In genomic region chr5:113772905-113773519, GRCm38 (mm10) we compare ENCODE assay signal across 8 mouse cellular contexts. TPM values are rescaled to one million over a fixed set of nuclear protein-coding genes. Genes with fewer than 3 reads are reported as not detected.
DNase-seq lines count a peak whose midpoint lies in the region; ATAC-seq and TF ChIP-seq lines count a peak whose summit lies in the region.
"Had no signal": no experiment of that assay in that cellular context is flagged by ENCODE, and none has a peak within 500 bp of the region (broad histone marks: within the 10 kb centered on the region; RNA-seq: fewer than 3 reads in every experiment).

No protein-coding gene starts in this region.

- no peak for DNase-seq in limb, embryonic 14.5 days (ENCODE audit: low spot score)
- DNase-seq in cerebellum, adult 18-20 months = no peak

- no peak for ATAC-seq in megakaryocyte, adult 5-6 weeks (ENCODE audit: poor library complexity, severe bottlenecking)
- peak; percentile 14; the same call in 1 of the 2 replicates for ATAC-seq in embryonic facial prominence, embryonic 15.5 days (ENCODE audit: insufficient number of reproducible peaks, low FRiP score, low TSS enrichment, low read depth)
- ATAC-seq in limb, embryonic 14.5 days (ENCODE audit: low FRiP score, low read depth) = no peak
- ATAC-seq in neural tube, embryonic 15.5 days (ENCODE audit: low FRiP score) = peak; percentile 49
- no peak for ATAC-seq in activated CD4-positive, CD25-positive, alpha-beta regulatory T cell, adult 4 months

- H3K4me3 ChIP-seq in megakaryocyte, embryonic 14.5 days (replicated peaks) = peak overlapping the region; percentile 99
- peak overlapping the region; percentile 98 for H3K4me3 ChIP-seq in embryonic facial prominence, embryonic 15.5 days (replicated peaks)
- H3K4me3 ChIP-seq in limb, embryonic 14.5 days (replicated peaks; ENCODE audit: low read length) = peak overlapping the region; percentile 99
- H3K4me3 ChIP-seq in neural tube, embryonic 15.5 days (replicated peaks) = peak overlapping the region; percentile 99

- WGBS in embryonic facial prominence, embryonic 15.5 days = 2% methylated on average over 38 of the region's 38 CpGs
- WGBS in limb, embryonic 14.5 days = under 1% methylated on average over 24 of the region's 38 CpGs
- 2% methylated on average over 30 of the region's 38 CpGs for WGBS in neural tube, embryonic 15.5 days

- H3K27me3 ChIP-seq in megakaryocyte, embryonic 14.5 days (replicated peaks) = no peaks in the 10 kb centered on the region
- H3K27me3 ChIP-seq in embryonic facial prominence, embryonic 15.5 days = no peaks in the 10 kb centered on the region
- no peaks in the 10 kb centered on the region for H3K27me3 ChIP-seq in limb, embryonic 14.5 days (ENCODE audit: control insufficient read depth, insufficient read depth, low read length)
- no peaks in the 10 kb centered on the region for H3K27me3 ChIP-seq in neural tube, embryonic 15.5 days (replicated peaks)

- H3K4me2 ChIP-seq in embryonic facial prominence, embryonic 15.5 days (replicated peaks) = peak overlapping the region; percentile 91
- H3K4me2 ChIP-seq in limb, embryonic 14.5 days (replicated peaks; ENCODE audit: low read depth, low read length, severe bottlenecking) = peak overlapping the region; percentile 91
- peak overlapping the region; percentile 92 for H3K4me2 ChIP-seq in neural tube, embryonic 15.5 days

- H3K36me3 ChIP-seq in megakaryocyte, embryonic 14.5 days (replicated peaks; ENCODE audit: low read length) = peaks cover 50% of the 10 kb centered on the region
- H3K36me3 ChIP-seq in embryonic facial prominence, embryonic 15.5 days = peaks cover 43% of the 10 kb centered on the region
- H3K36me3 ChIP-seq in limb, embryonic 14.5 days (ENCODE audit: control insufficient read depth, insufficient read depth, low read length) = peaks cover 44% of the 10 kb centered on the region
- H3K36me3 ChIP-seq in neural tube, embryonic 15.5 days = peaks cover 34% of the 10 kb centered on the region

- H3K9ac ChIP-seq in embryonic facial prominence, embryonic 15.5 days = peak overlapping the region; percentile 59
- peak overlapping the region; percentile 87 for H3K9ac ChIP-seq in limb, embryonic 14.5 days (ENCODE audit: low read depth, low read length, severe bottlenecking)
- peak overlapping the region; percentile 67 for H3K9ac ChIP-seq in neural tube, embryonic 15.5 days (replicated peaks)

- H3K4me1 ChIP-seq in megakaryocyte, embryonic 14.5 days = peaks cover 54% of the 10 kb centered on the region
- peaks cover 28% of the 10 kb centered on the region for H3K4me1 ChIP-seq in embryonic facial prominence, embryonic 15.5 days
- H3K4me1 ChIP-seq in limb, embryonic 14.5 days (ENCODE audit: control insufficient read depth, insufficient read depth, low read length) = peaks cover 19% of the 10 kb centered on the region
- H3K4me1 ChIP-seq in neural tube, embryonic 15.5 days = peaks cover 36% of the 10 kb centered on the region

- H3K9me3 ChIP-seq in megakaryocyte, embryonic 14.5 days = no peaks in the 10 kb centered on the region
- no peaks in the 10 kb centered on the region for H3K9me3 ChIP-seq in embryonic facial prominence, embryonic 15.5 days (replicated peaks)
- H3K9me3 ChIP-seq in limb, embryonic 14.5 days (ENCODE audit: control insufficient read depth, low read length) = no peaks in the 10 kb centered on the region
- H3K9me3 ChIP-seq in neural tube, embryonic 15.5 days (replicated peaks) = no peaks in the 10 kb centered on the region

- TF ChIP-seq POLR2A in limb, embryonic 14.5 days (IDR thresholded peaks at IDR 0.05; ENCODE audit: borderline replicate concordance, extremely low read depth, insufficient read depth, insufficient read length) = no peak

- no peak overlapping the region; the same call in 1 of the 2 replicates for H3K27ac ChIP-seq in embryonic facial prominence, embryonic 15.5 days (replicated peaks)
- H3K27ac ChIP-seq in limb, embryonic 14.5 days (replicated peaks; ENCODE audit: low read depth, low read length) = peak overlapping the region; percentile 33; the same call in 1 of the 2 replicates
- H3K27ac ChIP-seq in neural tube, embryonic 15.5 days (replicated peaks) = peak overlapping the region; percentile 100

RNA-seq across cellular contexts. Expression of gene Iscu, which starts 0.5 kb away (rescaled TPM):
- 39.7 and 56.2 TPM in 2 replicates for polyA plus RNA-seq in megakaryocyte, embryonic 14.5 days (2012; ENCODE audit: insufficient read depth, low replicate concordance)
- total RNA-seq in megakaryocyte, adult 5-6 weeks (2015) = 107 and 114 TPM in 2 replicates
- 80.8 and 95.5 TPM in 2 replicates for total RNA-seq in megakaryocyte, adult 5-6 weeks (2017)
- polyA plus RNA-seq in embryonic facial prominence, embryonic 15.5 days (2015; fragmentation: Nextera tagmentation; extraction: Ambion mirVana) = 102 and 106 TPM in 2 replicates
- 80.8 and 85.4 TPM in 2 replicates for polyA plus RNA-seq in limb, embryonic 14.5 days (2012; rRNA removed)
- polyA plus RNA-seq in limb, embryonic 14.5 days (2014; fragmentation: Nextera tagmentation; extraction: Ambion mirVana) = 102 and 106 TPM in 2 replicates
- polyA plus RNA-seq in neural tube, embryonic 15.5 days (2015; fragmentation: Nextera tagmentation; extraction: Ambion mirVana) = 88.6 and 90.9 TPM in 2 replicates
- 10 to 100 TPM; 23.8 to 24.5 TPM for polyA plus RNA-seq in activated CD4-positive, CD25-positive, alpha-beta regulatory T cell, adult 4 months (2017; shearing (Covaris generic))

RNA-seq across cellular contexts. Expression of gene Sart3, which starts 0.7 kb away (rescaled TPM):
- 9.0 and 14.3 TPM in 2 replicates for polyA plus RNA-seq in megakaryocyte, embryonic 14.5 days (2012; ENCODE audit: insufficient read depth, low replicate concordance)
- total RNA-seq in megakaryocyte, adult 5-6 weeks (2015) = 9.9 and 11.9 TPM in 2 replicates
- 26.1 and 28.3 TPM in 2 replicates for total RNA-seq in megakaryocyte, adult 5-6 weeks (2017)
- 47.9 and 48.0 TPM in 2 replicates for polyA plus RNA-seq in embryonic facial prominence, embryonic 15.5 days (2015; fragmentation: Nextera tagmentation; extraction: Ambion mirVana)
- 56.8 and 57.3 TPM in 2 replicates for polyA plus RNA-seq in limb, embryonic 14.5 days (2012; rRNA removed)
- polyA plus RNA-seq in limb, embryonic 14.5 days (2014; fragmentation: Nextera tagmentation; extraction: Ambion mirVana) = 41.7 and 45.8 TPM in 2 replicates
- polyA plus RNA-seq in neural tube, embryonic 15.5 days (2015; fragmentation: Nextera tagmentation; extraction: Ambion mirVana) = 40.7 and 42.3 TPM in 2 replicates
- 10 to 100 TPM in 1 of 2 experiments, 1 to 10 TPM in 1; 8.0 to 18.9 TPM for polyA plus RNA-seq in activated CD4-positive, CD25-positive, alpha-beta regulatory T cell, adult 4 months (2017; shearing (Covaris generic))

RNA-seq across cellular contexts. Expression of gene Tmem119, which starts 27.3 kb away (rescaled TPM):
- 4.0 TPM in 1 of 2 replicates, not detected in the other for polyA plus RNA-seq in megakaryocyte, embryonic 14.5 days (2012; ENCODE audit: insufficient read depth, low replicate concordance)
- 1.9 and 2.8 TPM in 2 replicates for total RNA-seq in megakaryocyte, adult 5-6 weeks (2015)
- 2.3 and 3.2 TPM in 2 replicates for total RNA-seq in megakaryocyte, adult 5-6 weeks (2017)
- polyA plus RNA-seq in embryonic facial prominence, embryonic 15.5 days (2015; fragmentation: Nextera tagmentation; extraction: Ambion mirVana) = 197 and 220 TPM in 2 replicates
- 86.0 and 118 TPM in 2 replicates for polyA plus RNA-seq in limb, embryonic 14.5 days (2012; rRNA removed)
- polyA plus RNA-seq in limb, embryonic 14.5 days (2014; fragmentation: Nextera tagmentation; extraction: Ambion mirVana) = 107 and 117 TPM in 2 replicates
- 12.1 and 23.1 TPM in 2 replicates for polyA plus RNA-seq in neural tube, embryonic 15.5 days (2015; fragmentation: Nextera tagmentation; extraction: Ambion mirVana)
- not detected for polyA plus RNA-seq in activated CD4-positive, CD25-positive, alpha-beta regulatory T cell, adult 4 months (2017; shearing (Covaris generic))

RNA-seq across cellular contexts. Expression of gene Ficd, which starts 37.4 kb away (rescaled TPM):
- polyA plus RNA-seq in megakaryocyte, embryonic 14.5 days (2012; ENCODE audit: insufficient read depth, low replicate concordance) = 1.2 and 2.4 TPM in 2 replicates
- total RNA-seq in megakaryocyte, adult 5-6 weeks (2015) = 3.9 and 4.2 TPM in 2 replicates
- 2.5 and 2.8 TPM in 2 replicates for total RNA-seq in megakaryocyte, adult 5-6 weeks (2017)
- 8.5 and 8.7 TPM in 2 replicates for polyA plus RNA-seq in embryonic facial prominence, embryonic 15.5 days (2015; fragmentation: Nextera tagmentation; extraction: Ambion mirVana)
- 6.3 and 6.5 TPM in 2 replicates for polyA plus RNA-seq in limb, embryonic 14.5 days (2012; rRNA removed)
- polyA plus RNA-seq in limb, embryonic 14.5 days (2014; fragmentation: Nextera tagmentation; extraction: Ambion mirVana) = 5.6 and 6.5 TPM in 2 replicates
- polyA plus RNA-seq in neural tube, embryonic 15.5 days (2015; fragmentation: Nextera tagmentation; extraction: Ambion mirVana) = 9.6 and 11.1 TPM in 2 replicates
- polyA plus RNA-seq in activated CD4-positive, CD25-positive, alpha-beta regulatory T cell, adult 4 months (2017; shearing (Covaris generic)) = 1 to 10 TPM; 3.3 to 5.2 TPM

RNA-seq across cellular contexts. Expression of gene 1700069L16Rik, which starts 48.4 kb away (rescaled TPM):
- not detected in 2 replicates for polyA plus RNA-seq in megakaryocyte, embryonic 14.5 days (2012; ENCODE audit: insufficient read depth, low replicate concordance)
- total RNA-seq in megakaryocyte, adult 5-6 weeks (2015) = not detected in 2 replicates
- total RNA-seq in megakaryocyte, adult 5-6 weeks (2017) = not detected in 2 replicates
- not detected in 2 replicates for polyA plus RNA-seq in embryonic facial prominence, embryonic 15.5 days (2015; fragmentation: Nextera tagmentation; extraction: Ambion mirVana)
- polyA plus RNA-seq in limb, embryonic 14.5 days (2012; rRNA removed) = not detected in 2 replicates
- not detected in 2 replicates for polyA plus RNA-seq in limb, embryonic 14.5 days (2014; fragmentation: Nextera tagmentation; extraction: Ambion mirVana)
- not detected in 2 replicates for polyA plus RNA-seq in neural tube, embryonic 15.5 days (2015; fragmentation: Nextera tagmentation; extraction: Ambion mirVana)
- not detected for polyA plus RNA-seq in activated CD4-positive, CD25-positive, alpha-beta regulatory T cell, adult 4 months (2017; shearing (Covaris generic))
- total RNA-seq: common myeloid progenitor, adult 5-6 weeks had no signal

Comparison
In these comparisons a context has a peak if more than half of its experiments do, and no peak if none do; other contexts are left out.
1. ATAC-seq: peak in embryonic facial prominence, embryonic 15.5 days (single experiment) and neural tube, embryonic 15.5 days (single experiment); none in megakaryocyte, adult 5-6 weeks (single experiment), limb, embryonic 14.5 days (single experiment) and activated CD4-positive, CD25-positive, alpha-beta regulatory T cell, adult 4 months (single experiment).
2. Peak in every context shown above with its lines, with median percentiles within 50 percentile points of each other: H3K4me3 ChIP-seq, H3K4me2 ChIP-seq and H3K9ac ChIP-seq.